Mouse (Mus musculus) common myeloid progenitor, adult 5-6 weeks (primary cell): Measurements from ENCODE around the gene Tstd2. TPM values are rescaled to one million over a fixed set of nuclear protein-coding genes. Genes with fewer than 3 reads are reported as not detected.

Source experiments
- ATAC-seq: replicated peaks from 2 replicates; pipeline ENCODE4 v1.8.0; 2016; ENCODE audit warnings: low read depth, mild to moderate bottlenecking, moderate TSS enrichment, inconsistent platforms; ENCODE audit not compliant: poor library complexity, severe bottlenecking
- total RNA-seq: library from RNA; stranded (forward); fragments of 200-1000, 187-1606 nt; gene quantifications from 2 replicates; pipeline ENCODE4 v1.2.3, GENCODE M21; 2017

The Tstd2 gene
- 24.1 and 38.2 TPM in 2 replicates for total RNA-seq

DNA sequence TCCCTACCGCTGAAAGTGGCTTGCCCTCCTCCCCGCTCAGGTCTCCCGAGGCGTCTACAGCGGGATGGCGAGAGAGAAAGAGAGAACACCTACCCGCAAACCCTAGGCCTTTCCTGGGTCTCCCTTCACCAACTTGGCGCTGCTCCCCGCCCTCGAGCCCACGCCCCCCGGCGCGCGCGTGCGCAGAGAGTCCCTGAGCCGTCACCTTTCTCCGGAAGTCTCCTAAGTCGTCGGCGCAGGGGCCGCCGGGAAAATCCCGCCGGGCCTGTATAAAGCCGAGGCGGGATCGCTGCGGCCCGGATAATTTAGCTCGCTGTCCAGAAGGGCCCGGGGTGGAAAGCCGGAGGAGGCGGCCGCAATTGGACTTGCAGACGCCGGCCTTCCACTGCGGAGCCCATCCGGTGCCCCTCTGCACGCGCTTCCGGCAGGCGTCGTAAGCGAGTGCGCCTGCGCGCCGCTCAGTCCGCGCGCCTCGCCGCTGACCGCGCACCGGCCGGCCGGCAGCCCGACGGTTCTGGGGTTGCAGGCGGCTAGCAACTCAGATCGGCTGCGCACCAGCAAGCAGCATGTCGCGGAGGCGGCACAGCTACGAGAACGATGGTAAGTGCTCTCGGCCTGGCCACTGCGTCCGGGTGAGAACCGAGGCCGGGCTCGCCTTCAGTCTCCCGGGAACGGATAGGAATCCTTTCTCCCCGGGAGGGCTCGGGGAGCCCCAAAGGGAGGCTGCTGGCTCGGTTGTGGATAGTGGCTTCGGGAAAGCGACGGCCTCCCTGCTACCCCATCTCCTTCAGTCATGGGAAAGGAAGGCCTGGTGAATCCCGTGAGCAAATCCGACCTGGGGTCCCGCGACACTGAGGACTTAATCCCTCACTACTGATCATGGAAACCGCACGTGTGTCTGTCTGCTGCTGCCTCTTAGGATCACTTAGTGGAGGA lies at the start of gene Tstd2, which contains the start of gene Ncbp1:
Tstd2 (minus strand) TSS at position 408 of the 936 bp plus-strand sequence.
Ncbp1 (plus strand) TSS at position 327 of the 936 bp plus-strand sequence.
- peak; percentile 90 for ATAC-seq

DNA sequence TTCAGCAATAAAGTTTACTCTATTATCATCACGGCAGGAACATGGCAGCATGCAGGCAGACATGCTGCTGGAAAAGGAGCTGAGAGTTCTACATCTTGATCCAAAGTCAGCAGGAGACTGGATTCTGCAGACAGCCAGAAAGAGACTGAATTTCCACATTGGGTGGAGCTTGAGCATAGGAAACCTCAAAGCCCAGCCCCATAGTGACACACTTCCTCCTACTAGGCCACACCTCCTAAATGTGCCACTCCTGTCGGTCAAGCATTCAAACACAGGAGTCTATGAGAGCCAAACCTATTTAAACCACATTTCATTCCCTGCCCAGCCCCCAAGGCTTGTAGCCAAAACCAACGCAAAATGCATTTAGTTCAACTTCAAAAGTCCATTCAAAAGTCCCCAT lies 48.0 kb upstream of the Tstd2 start:
- ATAC-seq = 0 out of 2 replicates have a peak, but pooled peaks have one; percentile 29

DNA sequence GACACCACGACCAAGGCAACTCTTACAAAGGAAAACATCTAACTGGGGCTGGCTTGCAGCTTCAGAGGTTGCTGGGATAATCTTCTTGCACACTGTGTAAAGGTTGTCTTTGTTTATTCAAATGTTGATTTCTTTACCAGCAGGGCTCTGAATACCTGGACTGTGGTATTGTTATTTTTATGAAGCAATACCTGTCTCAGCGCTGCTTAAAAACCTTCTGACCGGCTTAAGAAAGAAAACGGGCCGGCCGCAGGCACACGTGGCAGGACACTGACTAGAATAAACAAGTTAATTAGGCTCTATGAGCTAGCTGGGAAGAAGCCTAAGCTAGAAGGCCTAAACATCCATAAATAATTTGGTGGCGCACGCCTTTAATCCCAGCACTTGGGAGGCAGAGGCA lies 47.4 kb upstream of the Tstd2 start:
- ATAC-seq = no peak

DNA sequence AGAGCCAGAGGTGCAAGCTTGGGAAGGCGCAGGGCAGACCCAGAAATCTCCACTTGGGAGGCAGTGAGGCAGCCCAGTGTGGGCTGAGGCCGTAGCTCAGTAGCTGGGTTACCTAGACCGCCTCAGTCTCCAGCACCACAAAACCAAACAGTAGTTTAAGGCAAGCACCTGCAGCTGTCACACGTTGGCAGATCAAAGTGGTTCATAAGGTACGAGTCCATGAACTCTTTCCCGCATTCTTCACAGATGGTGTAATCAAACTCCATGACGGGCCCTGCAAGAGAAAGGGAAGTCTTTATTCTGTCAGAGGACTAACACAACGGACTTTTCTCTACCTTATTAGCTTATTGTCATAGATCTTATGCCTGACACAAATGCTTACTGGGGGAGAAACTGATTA lies 46.9 kb upstream of the Tstd2 start:
- ATAC-seq = no peak

DNA sequence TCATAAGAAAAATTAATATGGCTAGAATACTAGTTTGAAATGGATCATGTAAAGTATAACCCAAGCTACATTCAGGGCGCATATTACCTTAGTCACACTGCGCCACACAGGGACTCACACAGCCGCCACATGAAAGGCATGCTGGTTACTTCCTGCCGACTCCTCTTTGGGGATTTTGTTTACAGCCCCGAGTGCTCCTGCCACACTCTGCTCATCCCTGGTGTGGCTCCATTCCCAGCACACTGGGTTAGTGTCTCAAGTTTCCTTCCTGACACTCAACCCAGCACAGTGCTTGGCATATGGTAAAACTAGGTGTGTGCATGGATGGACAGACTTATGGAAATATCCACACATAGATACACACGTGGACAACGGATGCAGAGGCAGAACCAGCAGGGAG lies 43.7 kb upstream of the Tstd2 start:
- ATAC-seq = no peak

DNA sequence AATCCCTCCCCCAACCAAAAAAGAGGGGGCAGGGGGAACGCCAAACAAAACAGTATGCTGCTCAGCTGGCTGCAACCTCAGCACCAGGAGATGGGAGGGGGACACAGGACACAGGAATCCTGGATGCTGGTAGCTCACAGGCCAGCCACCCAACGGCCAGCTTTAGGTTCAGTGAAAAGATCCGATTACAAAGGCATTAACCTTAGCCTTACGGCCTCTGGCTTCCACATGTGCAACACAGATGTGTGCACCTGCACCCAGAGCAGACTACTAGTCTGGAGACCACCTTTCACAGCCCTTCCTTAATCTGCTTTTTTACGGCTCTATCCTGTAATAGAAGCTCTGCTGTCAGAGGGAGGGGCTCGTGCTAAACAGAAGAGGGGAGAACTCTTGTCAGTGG lies 42.7 kb upstream of the Tstd2 start:
- no peak for ATAC-seq

DNA sequence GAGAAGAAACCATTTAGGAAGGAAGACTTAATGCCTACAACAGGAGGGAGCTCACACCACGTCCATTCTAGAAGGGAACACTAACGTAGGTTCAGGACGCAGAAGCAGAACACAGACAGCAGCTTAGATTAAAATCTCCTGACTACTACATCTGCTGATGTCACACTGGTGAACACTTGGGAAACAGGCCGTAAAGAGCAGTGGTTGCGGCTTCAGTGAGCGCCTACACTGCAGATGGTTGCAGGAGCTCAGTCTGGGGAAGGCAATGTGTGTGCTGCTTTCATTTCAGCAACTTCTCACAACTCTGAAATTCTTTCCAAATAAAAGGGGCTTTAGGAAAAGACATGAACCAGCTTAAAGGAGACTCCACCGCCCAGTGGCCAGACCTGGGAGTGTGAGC lies 39.0 kb upstream of the Tstd2 start:
- ATAC-seq = no peak

DNA sequence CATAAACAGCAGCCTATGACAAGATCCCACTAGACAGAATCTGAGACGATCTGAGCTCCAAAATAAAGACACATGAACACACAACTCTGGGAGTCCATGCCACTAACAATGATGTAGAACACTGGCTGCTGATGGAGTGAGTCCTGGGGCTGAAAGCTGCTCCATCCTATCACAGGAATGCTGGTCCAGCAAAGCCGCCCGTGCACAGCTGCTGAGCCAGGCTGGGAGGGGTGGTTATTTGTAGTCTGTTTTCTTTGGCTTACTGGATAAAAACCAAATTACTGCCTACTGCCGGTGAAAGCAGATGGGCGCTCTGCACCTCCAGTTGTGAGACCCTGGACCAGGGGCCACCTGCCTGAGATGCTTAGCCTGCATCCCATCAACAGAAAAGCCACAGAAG lies 38.5 kb upstream of the Tstd2 start:
- no peak for ATAC-seq

DNA sequence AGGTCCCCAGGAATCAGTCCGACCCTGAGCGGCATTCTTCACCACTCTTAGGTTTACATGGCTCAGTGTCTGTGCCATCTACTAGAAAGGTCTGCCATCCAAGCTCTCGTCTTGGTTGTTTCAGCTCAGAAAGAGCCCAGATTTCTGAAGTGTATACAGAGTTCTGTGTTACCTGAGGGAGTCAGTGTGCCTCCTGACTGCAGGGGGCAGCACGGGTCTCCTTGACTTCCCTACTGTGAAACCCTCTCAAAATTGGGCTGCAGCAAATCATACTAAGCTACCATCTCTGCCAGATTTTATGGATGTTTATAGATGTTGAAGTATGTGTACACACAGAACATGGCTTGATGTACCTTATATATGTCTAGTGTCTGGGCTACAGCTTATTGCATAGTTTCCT lies 37.8 kb upstream of the Tstd2 start:
- no peak for ATAC-seq

DNA sequence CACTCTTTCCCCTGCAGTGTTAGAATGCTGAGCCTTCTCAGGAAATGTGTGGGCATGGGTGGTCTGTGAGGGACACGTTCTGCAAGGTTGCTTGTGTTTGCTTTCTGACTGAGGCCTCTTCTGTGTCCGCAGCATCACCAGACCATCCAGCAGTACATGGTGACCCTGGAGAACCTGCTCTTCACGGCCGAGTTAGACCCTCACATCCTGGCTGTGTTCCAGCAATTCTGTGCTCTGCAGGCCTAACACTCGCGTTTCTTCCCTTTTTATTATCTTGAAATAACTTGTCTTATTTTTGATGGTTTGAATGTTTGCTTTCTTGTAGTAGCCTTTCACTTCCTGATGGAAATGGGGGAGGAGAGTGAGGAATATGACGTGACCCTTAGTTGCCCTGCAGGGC lies 33.3 kb upstream of the Tstd2 start:
- no peak for ATAC-seq

DNA sequence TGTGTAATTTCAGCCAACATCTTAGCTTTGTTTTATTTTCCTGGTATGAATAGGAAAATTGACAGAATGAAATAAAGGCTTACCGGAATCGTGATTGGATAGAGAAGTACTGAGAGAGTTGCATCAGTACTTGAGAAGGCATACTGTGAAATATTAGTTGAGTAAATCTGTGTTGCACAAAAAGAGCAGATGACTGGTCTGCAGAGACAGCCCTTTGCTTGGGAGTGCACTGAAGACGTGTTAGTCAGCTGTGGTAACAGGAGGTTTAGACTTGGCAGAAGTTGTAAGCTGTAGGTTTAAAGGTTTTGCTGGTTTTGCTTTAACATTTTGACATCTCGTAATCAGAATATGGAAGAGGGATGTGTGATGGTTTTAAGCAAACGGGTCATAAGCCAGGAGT lies 27.3 kb upstream of the Tstd2 start:
- no peak for ATAC-seq

DNA sequence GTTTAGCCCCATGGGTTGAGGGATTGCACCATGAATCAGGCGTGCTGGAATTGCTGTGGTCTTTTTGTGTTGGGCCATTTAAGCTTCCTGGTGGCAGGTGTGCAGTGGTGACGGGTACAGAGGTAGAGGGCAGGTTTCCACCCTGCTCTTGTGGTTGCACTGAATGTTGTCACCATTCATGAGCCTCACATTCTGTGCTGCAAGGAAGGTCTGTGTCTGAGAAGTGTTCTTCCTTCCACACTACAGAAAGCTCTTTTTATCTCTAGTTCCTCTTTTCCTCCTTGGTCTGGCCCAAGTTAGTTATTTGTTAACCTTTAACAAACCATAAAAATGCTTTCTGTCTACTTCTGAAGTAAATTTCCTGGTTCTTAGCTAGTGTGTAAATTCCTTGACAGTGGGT lies 25.5 kb upstream of the Tstd2 start:
- peak; percentile 62 for ATAC-seq

DNA sequence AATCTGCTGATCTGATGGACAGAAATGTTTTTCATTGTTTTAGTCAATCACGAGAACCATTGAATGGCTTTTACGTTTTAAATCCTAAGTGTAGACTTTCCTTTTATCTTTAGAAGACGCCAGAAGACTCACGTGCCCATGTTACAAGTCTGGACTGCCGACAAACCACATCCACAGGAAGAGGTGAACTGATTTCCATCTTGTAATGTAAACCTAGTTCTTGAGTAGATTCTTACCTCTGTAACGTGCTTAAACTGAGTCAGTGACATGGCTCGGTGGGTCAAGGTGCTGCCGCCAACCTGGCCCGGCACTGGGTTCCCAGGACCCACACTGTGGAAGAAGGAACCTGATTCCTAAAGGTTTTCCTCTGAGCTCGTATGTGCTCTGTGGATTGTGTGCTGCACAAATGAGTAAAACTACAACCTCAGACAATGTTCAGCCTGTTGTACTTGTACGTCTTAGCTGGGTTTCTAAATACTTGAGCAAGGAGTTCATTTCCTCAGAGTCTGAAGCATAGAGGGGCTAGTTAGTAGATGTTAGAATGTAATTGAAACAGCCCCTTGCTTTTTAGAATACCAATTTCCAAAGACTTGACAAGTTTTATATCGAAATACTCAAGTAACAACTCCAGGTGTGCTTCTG lies 13.5 kb upstream of the Tstd2 start:
- ATAC-seq = no peak

DNA sequence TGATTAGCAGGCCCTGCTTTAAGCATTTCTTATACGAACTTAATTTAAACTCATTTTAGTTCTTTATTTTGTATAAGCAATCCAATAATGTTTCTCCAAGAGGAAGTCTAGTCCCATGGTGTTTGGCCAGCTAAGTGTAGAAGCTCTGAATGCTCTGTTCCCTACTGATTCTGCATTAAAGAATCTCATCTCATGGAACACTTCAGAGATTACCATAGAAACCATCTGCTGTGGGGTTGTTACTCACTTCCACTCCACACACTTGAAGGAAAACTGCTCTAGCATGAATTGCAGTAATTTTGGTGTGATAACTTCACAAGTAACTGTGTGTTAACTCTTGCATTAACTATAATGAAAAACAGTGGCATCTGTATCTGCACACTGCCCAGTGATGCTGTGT lies 8.4 kb upstream of the Tstd2 start:
- no peak for ATAC-seq

DNA sequence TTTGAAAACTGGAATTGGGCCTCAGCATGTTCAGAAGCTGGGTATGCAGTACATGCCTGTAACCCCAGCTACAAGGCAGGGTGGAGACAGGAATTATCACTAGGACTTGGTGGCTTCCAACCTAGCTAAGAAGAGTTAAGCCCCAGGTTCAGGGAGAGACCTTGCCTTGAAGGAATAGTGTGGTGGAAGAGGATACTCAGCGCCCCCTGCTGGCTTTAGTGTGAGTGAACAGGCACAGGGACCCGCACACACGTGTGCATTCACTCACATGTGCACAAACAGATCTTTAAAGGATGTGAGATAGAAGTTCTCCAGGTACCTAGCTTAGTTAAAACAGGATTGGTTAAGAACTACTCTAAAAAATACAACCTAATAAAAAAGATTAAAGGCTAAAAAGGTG lies 5.8 kb upstream of the Tstd2 start:
- no peak for ATAC-seq

DNA sequence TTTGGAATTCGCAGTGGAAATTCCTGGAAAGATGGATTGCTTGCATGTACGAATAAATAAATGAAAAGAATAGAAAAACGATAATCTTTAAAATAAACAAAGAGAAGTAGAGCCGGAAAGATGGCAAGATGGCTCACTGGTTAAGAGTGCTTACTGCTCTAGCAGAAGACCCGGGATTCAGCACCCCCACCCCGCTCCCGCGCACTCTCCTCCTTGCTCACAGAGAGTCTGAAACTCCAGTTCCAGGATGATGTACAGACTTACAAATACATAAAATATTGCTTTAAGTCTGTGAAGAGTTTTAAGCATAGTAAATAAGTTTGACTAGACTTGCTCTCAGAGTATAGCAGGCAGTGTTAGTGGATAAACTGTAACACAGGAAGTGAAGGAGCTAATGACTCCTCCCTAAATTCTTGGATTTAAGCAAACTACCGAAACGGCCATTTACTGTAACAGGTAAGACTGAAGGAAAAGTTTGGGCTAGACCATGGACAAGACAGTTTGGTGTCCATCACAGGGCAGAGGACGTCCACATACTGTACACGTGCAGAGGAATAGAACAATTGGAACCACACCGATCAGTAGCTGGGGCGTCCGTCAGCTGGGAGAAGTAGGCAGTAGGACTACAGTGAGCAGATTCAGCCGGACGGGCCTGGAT lies 736 bp downstream of the Tstd2 start:
- peak; percentile 51 for ATAC-seq

DNA sequence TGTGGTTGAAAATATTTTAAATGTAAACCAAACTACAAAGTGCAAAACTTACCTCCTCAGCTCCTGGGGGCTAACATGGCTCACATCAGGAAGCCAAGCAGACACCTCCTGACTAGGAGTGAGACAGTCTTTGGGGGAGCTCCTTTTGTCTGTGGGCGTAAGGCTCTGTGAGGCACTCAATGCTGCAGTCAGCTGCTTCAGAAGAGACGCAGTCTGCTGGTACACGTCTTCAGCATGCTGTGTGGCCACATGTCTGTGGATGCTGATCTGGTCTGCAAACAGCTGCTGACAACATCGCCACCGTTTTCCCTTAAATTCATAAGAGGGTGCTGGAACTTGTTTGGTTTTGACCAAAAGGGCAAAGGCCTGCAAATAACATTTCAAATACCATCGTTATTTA lies 6.7 kb downstream of the Tstd2 start:
- no peak for ATAC-seq

DNA sequence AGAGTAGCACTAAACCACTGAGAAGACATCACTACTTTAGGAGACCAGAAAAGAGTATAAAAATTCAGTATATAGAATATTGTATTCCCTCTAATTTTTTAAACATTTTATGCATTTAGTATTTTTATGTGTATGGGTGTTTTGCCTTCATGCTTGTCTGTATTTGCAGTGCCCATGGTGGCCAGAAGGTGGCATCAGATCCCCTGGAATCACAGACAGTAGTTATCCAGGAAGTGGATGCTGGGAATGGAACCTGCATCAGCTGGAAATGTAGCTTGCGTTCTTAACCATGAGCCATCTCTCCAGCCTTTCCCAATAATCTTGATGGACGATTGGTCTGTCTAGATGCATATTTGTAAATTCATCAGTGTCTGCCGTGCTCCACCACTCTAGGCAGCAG lies 8.3 kb downstream of the Tstd2 start:
- peak; percentile 76; the same call in 1 of the 2 replicates for ATAC-seq

DNA sequence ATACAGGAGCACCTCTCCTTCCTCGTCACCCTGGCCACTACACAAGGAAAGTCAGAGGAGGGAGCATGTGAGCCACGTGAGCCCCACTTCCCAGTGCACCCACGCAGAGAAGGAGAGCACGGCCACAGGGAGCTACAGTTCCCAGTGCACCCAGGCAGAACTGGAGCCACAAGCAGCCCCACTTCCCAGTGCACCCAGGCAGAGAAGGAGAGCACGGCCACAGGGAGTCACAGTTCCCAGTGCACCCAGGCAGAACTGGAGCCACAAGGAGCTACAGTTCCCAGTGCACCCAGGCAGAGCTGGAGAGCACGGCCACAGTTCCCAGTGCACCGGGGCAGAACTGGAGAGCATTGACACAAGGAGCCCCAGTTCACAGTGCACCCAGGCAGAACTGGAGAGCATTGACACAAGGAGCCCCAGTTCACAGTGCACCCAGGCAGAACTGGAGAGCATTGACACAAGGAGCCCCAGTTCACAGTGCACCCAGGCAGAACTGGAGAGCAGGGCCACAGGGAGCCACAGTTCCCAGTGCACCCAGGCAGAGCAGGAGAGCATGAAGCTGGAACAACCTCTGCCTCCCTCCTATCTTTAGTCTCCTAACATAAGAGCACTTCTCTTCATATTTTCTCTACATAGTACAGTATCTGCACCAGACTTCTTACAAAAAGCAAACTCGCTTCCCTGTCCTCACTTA lies 9.0 kb downstream of the Tstd2 start:
- ATAC-seq = no peak

DNA sequence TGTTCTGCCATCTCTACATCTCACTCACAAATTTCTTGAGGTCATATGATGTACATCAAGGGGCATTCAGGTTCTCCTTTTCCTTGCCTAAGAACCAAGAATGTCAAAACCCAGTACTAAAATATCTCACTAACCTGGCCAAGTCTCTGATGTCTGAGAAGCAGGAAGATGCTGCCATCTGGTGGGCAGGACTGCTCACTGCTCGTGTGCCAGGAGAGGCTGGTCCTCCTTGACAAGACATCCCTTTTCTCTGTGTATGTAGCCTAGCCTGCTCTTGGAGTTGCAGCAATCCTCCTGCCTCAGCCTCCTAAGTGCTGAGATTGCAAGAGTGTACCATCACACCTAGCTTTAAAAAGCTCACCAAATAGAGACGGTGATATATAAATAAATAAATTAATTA lies 12.0 kb downstream of the Tstd2 start:
- peak; percentile 93 for ATAC-seq
